Mouse (Mus musculus) cerebellum, adult 11-12 months (tissue): ENCODE results near the gene Inip.
A peak's percentile ranks its signal among the peaks of the same experiment; 100 is the strongest.

Experiments
- DNase-seq: peaks from one replicate; pipeline ENCODE4 v3.0.0; 2022

The Inip gene

GRCm38 (mm10) chr4:59801489-59801888 lies at the start of gene Inip:
Inip (minus strand) TSS chr4:59801589.
- no peak for DNase-seq

- peak; percentile 75 for DNase-seq
Observed at GRCm38 (mm10) chr4:59850181-59850580, 48.8 kb upstream of the Inip start.

GRCm38 (mm10) chr4:59847447-59847846 lies 46.1 kb upstream of the Inip start:
- peak; percentile 67 for DNase-seq

- DNase-seq, result no peak
Observed at GRCm38 (mm10) chr4:59845245-59845637, 43.9 kb upstream of the Inip start.

GRCm38 (mm10) chr4:59844460-59845244 lies 43.3 kb upstream of the Inip start:
- DNase-seq, result no peak

- DNase-seq, result no peak
Observed at GRCm38 (mm10) chr4:59837659-59838058, 36.3 kb upstream of the Inip start.

GRCm38 (mm10) chr4:59832810-59833209 lies 31.4 kb upstream of the Inip start:
- DNase-seq, result no peak

GRCm38 (mm10) chr4:59831038-59831437 lies 29.6 kb upstream of the Inip start:
- DNase-seq, result no peak

- DNase-seq, result no peak
Observed at GRCm38 (mm10) chr4:59829072-59829471, 27.7 kb upstream of the Inip start.

- DNase-seq, result peak; percentile 91
Observed at GRCm38 (mm10) chr4:59826381-59826780, 25.0 kb upstream of the Inip start.

GRCm38 (mm10) chr4:59825634-59826033 lies 24.2 kb upstream of the Inip start:
- DNase-seq, result peak; percentile 97

- peak; percentile 54 for DNase-seq
Observed at GRCm38 (mm10) chr4:59824860-59825259, 23.5 kb upstream of the Inip start.

GRCm38 (mm10) chr4:59823470-59823869 lies 22.1 kb upstream of the Inip start:
- peak; percentile 86 for DNase-seq

- no peak for DNase-seq
Observed at GRCm38 (mm10) chr4:59822119-59822518, 20.7 kb upstream of the Inip start.

- DNase-seq, result no peak
Observed at GRCm38 (mm10) chr4:59821516-59821915, 20.1 kb upstream of the Inip start.

GRCm38 (mm10) chr4:59819477-59820022 lies 18.2 kb upstream of the Inip start:
- peak; percentile 74 for DNase-seq

- DNase-seq, result peak; percentile 73
Observed at GRCm38 (mm10) chr4:59819054-59819472, 17.7 kb upstream of the Inip start.

GRCm38 (mm10) chr4:59818498-59818897 lies 17.1 kb upstream of the Inip start:
- DNase-seq, result peak; percentile 34

GRCm38 (mm10) chr4:59817790-59818189 lies 16.4 kb upstream of the Inip start:
- DNase-seq, result no peak

- no peak for DNase-seq
Observed at GRCm38 (mm10) chr4:59816477-59816876, 15.1 kb upstream of the Inip start.

- no peak for DNase-seq
Observed at GRCm38 (mm10) chr4:59816016-59816415, 14.6 kb upstream of the Inip start.

- DNase-seq, result peak; percentile 42
Observed at GRCm38 (mm10) chr4:59815121-59815810, 13.9 kb upstream of the Inip start.

GRCm38 (mm10) chr4:59814094-59814493 lies 12.7 kb upstream of the Inip start:
- no peak for DNase-seq

- DNase-seq, result peak; percentile 42
Observed at GRCm38 (mm10) chr4:59808396-59808795, 7.0 kb upstream of the Inip start.
